Mouse (Mus musculus) G1E (cell line): ENCODE data around the gene Gm20481. TPM values are rescaled to one million over a fixed set of nuclear protein-coding genes. Genes with fewer than 3 reads are reported as not detected.
"Not testable (repeated sequence)": the region's sequence is repeated elsewhere in the genome, so short reads cannot be mapped to it uniquely, and the experiment has no call there.

Source experiments
- ATAC-seq: 2 replicates; pipeline ENCODE4 v1.8.0; 2016; ENCODE audit warnings: mild to moderate bottlenecking; ENCODE audit not compliant: insufficient number of reproducible peaks, poor library complexity, low FRiP score, severe bottlenecking; ENCODE audit errors: extremely low read depth
- DNase-seq: peaks from one replicate; pipeline ENCODE4 v3.0.0; 2012; ENCODE audit warnings: low spot score
- H3K27me3 ChIP-seq: 2 replicates; pipeline ENCODE4 v1.6.1; 2012; ENCODE audit warnings: mild to moderate bottlenecking, low read length, inconsistent platforms; ENCODE audit not compliant: insufficient read depth
- H3K36me3 ChIP-seq: replicated peaks from 2 replicates; pipeline ENCODE3; 2012; ENCODE audit warnings: mild to moderate bottlenecking, inconsistent platforms
- H3K4me1 ChIP-seq: 2 replicates; pipeline ENCODE4 v1.6.1; 2012; ENCODE audit warnings: low read depth, low read length, inconsistent platforms, mixed read lengths; ENCODE audit not compliant: insufficient read depth
- H3K4me3 ChIP-seq: 2 replicates; pipeline ENCODE4 v1.5.1; 2012; ENCODE audit warnings: low read depth, mild to moderate bottlenecking, inconsistent platforms, low read length, moderate library complexity, mixed read lengths
- H3K9me3 ChIP-seq: replicated peaks from 2 replicates; pipeline ENCODE4 v1.6.1; 2012; ENCODE audit warnings: inconsistent platforms
- CTCF ChIP-seq: IDR thresholded peaks from 2 replicates; pipeline ENCODE4 v1.5.1; 2012; ENCODE audit warnings: low read depth, low read length, inconsistent platforms, mixed read lengths
- GATA1 ChIP-seq: IDR thresholded peaks from 2 replicates; pipeline ENCODE4 v1.6.1; 2012; ENCODE audit warnings: borderline replicate concordance, low read length, inconsistent platforms, mixed read lengths
- GATA2 ChIP-seq: IDR thresholded peaks from 2 replicates; pipeline ENCODE4 v1.6.1; 2012; ENCODE audit warnings: low read depth, low read length, inconsistent platforms, borderline replicate concordance
- POLR2AphosphoS5 ChIP-seq: IDR thresholded peaks from 2 replicates; pipeline ENCODE4 v1.6.1; 2012; ENCODE audit warnings: low read depth, low read length, inconsistent platforms; ENCODE audit not compliant: insufficient replicate concordance
- TAL1 ChIP-seq: conservative IDR thresholded peaks from 2 replicates; pipeline ENCODE4 v1.6.1; 2012; ENCODE audit warnings: low read depth, low read length, inconsistent platforms, mixed read lengths
- polyA plus RNA-seq: library from polyadenylated mRNA; stranded (reverse); fragments of >175 nt; gene quantifications from 2 replicates; pipeline ENCODE4 v1.2.3, GENCODE M21; 2012
- total RNA-seq, 2 experiments: library from RNA; stranded (forward) in 1 of 2; stranded (reverse) in 1 of 2; fragments of 200-1000 nt in 1 of 2; fragments of >200 nt in 1 of 2; fragmentation: Nextera tagmentation in 1 of 2; gene quantifications; 2 replicates each; pipeline ENCODE4 v1.2.3; 2014 to 2017

Gene Gm20481
- total and polyA plus RNA-seq, 3 experiments: 0.44 TPM; not detected in 2

- ATAC-seq (no peak), DNase-seq (no peak)
- TF ChIP-seq GATA2 (no peak), CTCF (no peak), TAL1 (no peak), POLR2AphosphoS5 (no peak), GATA1 (no peak)
These were observed 33.5 kb downstream of the Gm20481 start for GRCm38 (mm10) chr17:35003022-35003838.

DNA sequence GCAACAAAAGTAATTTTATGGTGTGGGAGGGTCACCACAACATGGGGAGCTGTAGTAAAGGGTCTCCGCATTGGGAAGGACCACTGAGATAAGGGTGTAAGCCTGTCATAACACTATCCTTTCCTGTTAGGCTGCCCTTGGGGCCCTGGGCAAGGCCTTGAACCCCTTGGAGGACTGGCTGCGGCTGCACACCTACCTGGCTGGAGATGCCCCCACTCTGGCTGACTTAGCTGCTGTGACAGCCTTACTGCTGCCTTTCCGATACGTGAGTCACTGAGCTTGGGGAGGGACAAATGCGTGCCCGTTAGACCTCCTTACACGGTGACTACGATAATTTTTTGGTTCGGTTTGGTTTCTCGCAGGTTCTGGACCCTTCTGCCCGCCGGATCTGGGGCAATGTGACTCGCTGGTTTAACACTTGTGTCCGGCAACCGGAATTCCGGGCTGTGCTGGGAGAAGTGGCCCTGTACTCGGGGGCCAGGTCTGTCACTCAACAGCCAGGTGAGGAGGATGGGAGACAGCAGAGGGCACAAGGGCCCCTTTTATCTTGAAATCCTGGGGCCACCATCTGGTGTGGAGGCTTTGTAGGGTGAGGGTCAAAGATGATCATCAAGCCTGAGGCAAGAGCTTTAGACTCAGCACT is 34.5 kb downstream of the Gm20481 start:
- Histone ChIP-seq H3K9me3 (peaks cover 7% of the 10 kb centered on the region), H3K27me3 (peaks cover 3% of the 10 kb centered on the region; the same call in 1 of the 2 replicates), H3K4me1 (peaks cover 78% of the 10 kb centered on the region), H3K4me3 (peak overlapping the region; percentile 72), H3K36me3 (peaks cover 69% of the 10 kb centered on the region)
- ATAC-seq (0 out of 2 replicates have a peak, but pooled peaks have one; percentile 15), DNase-seq (no peak)
- TF ChIP-seq GATA1 (no peak), TAL1 (peak; percentile 46; the same call in 1 of the 2 replicates)

More at GRCm38 (mm10) chr17:35003022-35003838, 33.5 kb downstream of the Gm20481 start:
- peaks cover 17% of the 10 kb centered on the region for H3K9me3 ChIP-seq
- peaks cover 80% of the 10 kb centered on the region for H3K4me1 ChIP-seq
- peaks cover 3% of the 10 kb centered on the region; the same call in 1 of the 2 replicates for H3K27me3 ChIP-seq
- H3K36me3 ChIP-seq: peaks cover 69% of the 10 kb centered on the region
- H3K4me3 ChIP-seq: peak overlapping the region; percentile 76

GRCm38 (mm10) chr17:35005158-35005557 is 35.4 kb downstream of the Gm20481 start:
- DNase-seq: no peak
- Histone ChIP-seq H3K4me3 (peak overlapping the region; percentile 72), H3K36me3 (peaks cover 70% of the 10 kb centered on the region)

DNA sequence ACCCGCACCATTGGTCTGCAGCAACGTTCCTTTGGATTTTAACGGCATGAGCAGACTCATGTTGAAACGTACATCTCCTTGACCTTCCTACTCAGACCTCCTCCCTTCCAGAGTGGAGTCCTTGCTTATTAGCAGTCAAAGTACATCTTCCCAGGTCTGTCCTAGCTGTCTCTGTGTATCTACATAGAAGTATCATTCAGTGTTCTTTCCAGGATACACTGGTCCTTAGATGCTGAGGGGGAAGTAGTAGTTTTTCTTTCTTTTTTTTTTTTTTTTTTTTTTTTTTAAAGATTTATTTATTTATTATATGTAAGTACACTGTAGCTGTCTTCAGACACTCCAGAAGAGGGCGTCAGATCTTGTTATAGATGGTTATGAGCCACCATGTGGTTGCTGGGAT is 36.2 kb downstream of the Gm20481 start:
- Histone ChIP-seq H3K4me1 (peaks cover 77% of the 10 kb centered on the region), H3K4me3 (peak overlapping the region; percentile 72; the same call in 1 of the 2 replicates), H3K36me3 (peaks cover 77% of the 10 kb centered on the region)
- DNase-seq, ATAC-seq, H3K9me3 ChIP-seq, H3K27me3 ChIP-seq: not testable (repeated sequence)

More at GRCm38 (mm10) chr17:35005158-35005557, 35.4 kb downstream of the Gm20481 start:
- TF ChIP-seq CTCF (no peak), TAL1 (no peak), GATA1 (no peak), GATA2 (no peak), POLR2AphosphoS5 (no peak)
- Histone ChIP-seq H3K27me3 (peaks cover 3% of the 10 kb centered on the region; the same call in 1 of the 2 replicates), H3K4me1 (peaks cover 74% of the 10 kb centered on the region), H3K9me3 (no peaks in the 10 kb centered on the region)
- no peak for ATAC-seq

- DNase-seq (no peak), ATAC-seq (no peak)
- Histone ChIP-seq H3K9me3 (no peaks in the 10 kb centered on the region), H3K4me1 (peaks cover 79% of the 10 kb centered on the region), H3K4me3 (no peak overlapping the region), H3K36me3 (peaks cover 89% of the 10 kb centered on the region), H3K27me3 (peaks cover 3% of the 10 kb centered on the region; the same call in 1 of the 2 replicates)
- no peak for TF ChIP-seq GATA2
- TF ChIP-seq POLR2AphosphoS5: no peak
- no peak for TF ChIP-seq CTCF
- TF ChIP-seq GATA1: no peak
- TF ChIP-seq TAL1: no peak
These were observed 37.8 kb downstream of the Gm20481 start for GRCm38 (mm10) chr17:35007387-35007991.

GRCm38 (mm10) chr17:35009586-35009985 is 39.9 kb downstream of the Gm20481 start:
- TF ChIP-seq GATA1 (no peak), CTCF (no peak), POLR2AphosphoS5 (no peak), GATA2 (no peak), TAL1 (no peak)
- Histone ChIP-seq H3K36me3 (peaks cover 94% of the 10 kb centered on the region), H3K4me1 (peaks cover 79% of the 10 kb centered on the region), H3K27me3 (peaks cover 3% of the 10 kb centered on the region; the same call in 1 of the 2 replicates), H3K4me3 (no peak overlapping the region), H3K9me3 (no peaks in the 10 kb centered on the region)
- DNase-seq: no peak
- no peak for ATAC-seq
